Mouse (Mus musculus) hindbrain, embryonic 16.5 days (tissue): ENCODE measurements at regions not wholly inside any gene's neighbourhood (a gene's known extent, or its start where the extent isn't known, plus 50 kb on each side); places are given as distances from the start of the nearest gene placed in this dataset.

Experiments
- ATAC-seq: fragments of 200-750 bp; cut with Nextera tagmentation; 2 replicates; pipeline ENCODE4 v1.8.0; 2017; ENCODE audit warnings: moderate TSS enrichment, moderate library complexity
- H3K27ac ChIP-seq: fragments of 300-500 bp; sonication (generic); 2 replicates; pipeline ENCODE4 v1.5.1; 2014; ENCODE audit warnings: low read depth, mild to moderate bottlenecking, control low read depth, low read length, moderate library complexity
- H3K27me3 ChIP-seq: fragments of 300-500 bp; sonication (generic); replicated peaks from 2 replicates; pipeline ENCODE4 v1.6.1; 2014; ENCODE audit warnings: low read length; ENCODE audit not compliant: control insufficient read depth, insufficient read depth
- H3K36me3 ChIP-seq: fragments of 300-500 bp; sonication (generic); 2 replicates; pipeline ENCODE4 v1.6.1; 2014; ENCODE audit warnings: mild to moderate bottlenecking, low read length, moderate library complexity, mixed read lengths; ENCODE audit not compliant: control insufficient read depth, insufficient read depth
- H3K4me1 ChIP-seq: fragments of 300-500 bp; sonication (generic); 2 replicates; pipeline ENCODE4 v1.6.1; 2014; ENCODE audit warnings: low read depth, low read length; ENCODE audit not compliant: control insufficient read depth, insufficient read depth
- H3K4me2 ChIP-seq: fragments of 300-500 bp; sonication (generic); 2 replicates; pipeline ENCODE4 v1.6.1; 2014; ENCODE audit warnings: mild to moderate bottlenecking, low read length, control low read depth, moderate library complexity
- H3K4me3 ChIP-seq: fragments of 300-500 bp; sonication (generic); 2 replicates; pipeline ENCODE4 v1.5.1; 2014; ENCODE audit warnings: mild to moderate bottlenecking, low read length, control low read depth, moderate library complexity
- H3K9ac ChIP-seq: fragments of 300-500 bp; sonication (generic); 2 replicates; pipeline ENCODE4 v1.6.1; 2014; ENCODE audit warnings: low read depth, mild to moderate bottlenecking, control low read depth, low read length, moderate library complexity
- H3K9me3 ChIP-seq: fragments of 300-500 bp; sonication (generic); 2 replicates; pipeline ENCODE4 v1.6.1; 2014; ENCODE audit warnings: mild to moderate bottlenecking, low read length, moderate library complexity; ENCODE audit not compliant: control insufficient read depth
- WGBS: fragments of 180-500 bp; shearing (Covaris S2); extraction: QIAGEN DNeasy Blood & Tissue Kit; methylation state at CpG from one replicate; pipeline ENCODE4 v1.1.7; 2014; 5-methylcytosine and 5-hydroxymethylcytosine counted together

DNA sequence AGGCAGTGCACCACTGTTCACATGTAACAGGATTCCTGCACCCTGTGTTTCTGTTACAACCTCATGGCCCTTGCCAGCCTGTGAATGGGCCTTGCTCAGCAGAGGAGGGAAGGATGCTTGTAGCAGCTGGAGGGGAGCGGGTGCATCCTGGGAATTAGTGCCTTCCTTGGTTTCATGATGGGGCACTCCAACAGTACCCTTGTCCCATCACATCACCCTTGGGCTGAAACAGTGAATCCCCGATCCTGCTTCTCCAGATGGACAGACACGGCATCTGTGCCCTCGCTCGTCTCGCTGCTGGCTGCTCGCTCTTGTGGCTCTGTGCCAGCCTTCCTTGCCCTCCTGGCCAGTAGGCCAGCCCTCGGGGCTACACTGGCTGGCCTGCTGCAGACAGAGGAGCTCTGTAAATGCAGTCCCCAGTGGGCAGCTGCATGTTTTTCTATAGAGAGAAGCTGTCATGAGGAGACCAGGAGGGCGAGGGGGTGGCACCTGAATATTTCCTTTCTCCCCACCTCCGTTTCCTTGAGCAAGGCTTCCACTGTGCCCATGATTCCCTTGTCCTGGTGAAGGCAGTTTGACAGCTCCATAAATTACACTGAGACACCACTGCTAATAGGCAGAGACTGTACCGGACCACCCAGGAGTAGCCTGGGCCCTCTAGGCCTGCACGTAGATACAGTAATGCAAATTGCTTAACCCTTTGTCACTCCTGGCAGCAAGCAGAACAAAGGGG is 104.6 kb upstream of the Tut7 start:
- peak; percentile 67 for ATAC-seq
- Histone ChIP-seq H3K9me3 (no peaks in the 10 kb centered on the region), H3K36me3 (no peaks in the 10 kb centered on the region), H3K27me3 (no peaks in the 10 kb centered on the region), H3K4me1 (peaks cover 7% of the 10 kb centered on the region), H3K4me3 (no peak overlapping the region), H3K4me2 (no peak overlapping the region), H3K27ac (peak overlapping the region; percentile 11; the same call in 1 of the 2 replicates), H3K9ac (no peak overlapping the region)
- 25% methylated on average over 12 of the region's 12 CpGs for WGBS

DNA sequence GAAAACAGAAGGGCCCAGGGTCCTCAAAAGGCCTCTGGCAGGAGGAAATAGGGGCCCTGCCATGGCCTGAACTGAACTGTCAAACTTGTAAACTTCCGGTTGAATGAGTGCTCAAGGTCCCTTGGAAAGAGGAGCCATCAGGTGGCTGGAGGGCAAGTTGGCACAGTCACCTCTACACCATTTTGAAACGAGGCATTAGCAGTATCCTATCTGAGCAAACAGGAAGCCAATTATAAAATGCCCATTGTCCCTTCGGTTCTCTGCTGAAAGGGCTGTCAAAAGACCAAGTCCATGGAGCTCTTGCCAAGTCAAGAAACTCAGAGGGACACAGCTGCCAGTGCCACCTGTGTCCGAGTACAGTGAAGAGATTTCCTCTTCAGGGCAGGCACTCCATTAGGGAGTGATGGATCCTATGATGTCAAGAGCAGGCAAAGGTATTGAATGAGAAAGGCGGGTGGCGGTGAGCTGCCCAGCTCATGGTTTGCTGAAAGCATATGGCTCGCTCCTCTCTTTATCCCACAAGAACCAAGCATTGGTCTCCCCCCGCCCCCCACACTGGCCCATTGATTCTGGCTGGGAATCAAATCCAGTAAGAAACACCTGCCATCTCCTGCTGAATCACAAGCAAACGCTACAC is 103.0 kb upstream of the Tut7 start:
- Histone ChIP-seq H3K4me1 (peaks cover 7% of the 10 kb centered on the region), H3K4me3 (no peak overlapping the region), H3K4me2 (no peak overlapping the region), H3K36me3 (no peaks in the 10 kb centered on the region), H3K27me3 (no peaks in the 10 kb centered on the region), H3K9me3 (no peaks in the 10 kb centered on the region), H3K27ac (peak overlapping the region; percentile 52), H3K9ac (no peak overlapping the region)
- peak; percentile 85 for ATAC-seq
- 47% methylated on average over 9 of the region's 9 CpGs for WGBS

DNA sequence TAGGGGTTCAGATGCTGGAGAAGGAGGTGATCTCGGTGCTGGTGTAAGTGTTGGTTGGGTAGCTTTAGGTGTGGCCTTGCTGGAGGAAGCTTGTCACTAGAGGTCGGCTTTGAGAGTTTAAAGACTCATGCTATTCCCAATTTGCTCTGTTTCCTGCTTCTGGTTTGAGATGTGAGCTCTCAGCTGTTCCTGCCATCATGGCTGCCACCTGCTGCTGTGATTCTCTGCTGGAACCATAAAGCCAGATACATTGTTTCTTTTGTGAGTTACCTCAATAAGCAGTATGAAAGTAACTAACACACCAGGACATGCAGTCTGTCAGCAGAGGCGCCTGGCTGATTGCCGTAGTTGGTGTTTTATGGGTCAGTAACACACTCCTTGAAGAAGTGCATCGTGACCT is 94.2 kb upstream of the Tut7 start:
- ATAC-seq, result no peak

DNA sequence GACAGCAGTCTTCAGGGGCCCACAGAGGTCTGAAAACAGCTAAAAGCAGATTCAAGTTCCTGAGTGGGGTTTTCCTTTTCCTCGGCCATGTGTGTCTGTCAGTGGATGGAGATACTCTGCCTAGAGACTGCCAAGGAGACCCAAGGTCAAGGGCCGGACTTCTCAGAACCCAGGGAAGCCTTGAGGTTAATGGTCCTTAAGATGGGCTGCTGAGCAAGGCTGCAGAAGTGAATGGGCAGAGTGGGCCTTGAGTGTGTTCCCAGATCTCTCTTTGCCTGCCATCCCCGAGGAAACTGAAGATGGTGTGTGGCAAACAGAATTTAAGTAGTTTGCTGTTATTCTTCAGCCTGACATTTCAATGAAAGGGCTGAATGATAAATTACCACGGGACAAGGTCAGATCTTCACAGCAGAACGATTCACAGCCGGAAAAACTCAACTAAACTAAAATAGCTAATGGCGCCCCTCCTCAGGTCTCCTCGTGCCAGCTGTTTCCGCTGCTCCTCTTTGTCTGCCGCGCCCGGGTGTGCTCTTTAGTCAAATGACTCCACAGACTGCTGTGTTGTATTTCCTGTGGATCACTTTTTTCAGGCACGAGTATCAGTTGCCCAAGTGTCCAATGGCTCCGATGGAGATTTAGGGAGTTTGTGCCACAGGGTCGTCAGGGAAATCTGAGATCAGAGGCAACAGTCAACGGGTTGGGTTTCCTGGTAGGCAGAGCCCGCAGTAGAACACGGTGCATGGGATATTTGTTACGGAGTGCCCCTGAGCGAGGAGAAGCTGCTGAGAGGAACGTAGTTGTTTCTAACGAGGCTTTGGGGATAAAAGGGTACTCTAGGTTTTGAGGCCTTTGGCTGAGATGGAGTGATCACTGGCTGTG is 93.5 kb upstream of the Tut7 start:
- 60% methylated on average over 22 of the region's 22 CpGs for WGBS
- Histone ChIP-seq H3K27me3 (no peaks in the 10 kb centered on the region), H3K27ac (no peak overlapping the region), H3K9me3 (no peaks in the 10 kb centered on the region), H3K4me1 (no peaks in the 10 kb centered on the region), H3K4me2 (no peak overlapping the region), H3K36me3 (no peaks in the 10 kb centered on the region), H3K9ac (no peak overlapping the region), H3K4me3 (no peak overlapping the region)
- 0 out of 2 replicates have a peak, but pooled peaks have one; percentile 50 for ATAC-seq

More for the DNA sequence above, 94.2 kb upstream of the Tut7 start:
- no peak overlapping the region for H3K9ac ChIP-seq
- no peaks in the 10 kb centered on the region for H3K9me3 ChIP-seq
- no peak overlapping the region for H3K27ac ChIP-seq
- no peaks in the 10 kb centered on the region for H3K4me1 ChIP-seq
- no peak overlapping the region for H3K4me2 ChIP-seq
- no peak overlapping the region for H3K4me3 ChIP-seq
- no peaks in the 10 kb centered on the region for H3K36me3 ChIP-seq
- no peaks in the 10 kb centered on the region for H3K27me3 ChIP-seq
- 93% methylated on average over 5 of the region's 5 CpGs for WGBS

DNA sequence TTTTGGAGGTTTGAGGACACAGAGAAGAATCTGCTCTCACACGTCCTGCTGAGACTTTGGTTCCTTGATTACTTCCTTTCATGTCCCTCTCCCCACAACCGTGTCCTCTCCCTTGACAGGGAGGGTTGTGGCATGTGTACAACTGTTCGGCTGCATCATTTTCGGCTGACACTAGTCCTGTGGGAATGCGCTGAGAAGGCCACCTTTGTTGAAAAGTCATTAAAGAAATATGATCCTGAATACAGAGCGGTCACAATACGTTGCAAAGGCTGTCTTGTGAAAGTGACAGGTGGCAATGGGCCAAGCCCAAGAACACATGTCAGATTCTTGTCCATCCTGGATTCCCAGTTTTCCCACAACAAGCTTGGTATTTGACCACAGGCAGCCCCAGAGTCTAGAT is 92.8 kb upstream of the Tut7 start:
- no peak overlapping the region for H3K4me2 ChIP-seq
- WGBS, result 73% methylated on average over 7 of the region's 7 CpGs
- H3K36me3 ChIP-seq, result no peaks in the 10 kb centered on the region
- H3K9ac ChIP-seq, result no peak overlapping the region
- ATAC-seq, result no peak
- no peak overlapping the region for H3K4me3 ChIP-seq
- no peaks in the 10 kb centered on the region for H3K27me3 ChIP-seq
- H3K27ac ChIP-seq, result no peak overlapping the region
- H3K4me1 ChIP-seq, result peaks cover under 1% of the 10 kb centered on the region; the same call in 1 of the 2 replicates
- no peaks in the 10 kb centered on the region for H3K9me3 ChIP-seq

DNA sequence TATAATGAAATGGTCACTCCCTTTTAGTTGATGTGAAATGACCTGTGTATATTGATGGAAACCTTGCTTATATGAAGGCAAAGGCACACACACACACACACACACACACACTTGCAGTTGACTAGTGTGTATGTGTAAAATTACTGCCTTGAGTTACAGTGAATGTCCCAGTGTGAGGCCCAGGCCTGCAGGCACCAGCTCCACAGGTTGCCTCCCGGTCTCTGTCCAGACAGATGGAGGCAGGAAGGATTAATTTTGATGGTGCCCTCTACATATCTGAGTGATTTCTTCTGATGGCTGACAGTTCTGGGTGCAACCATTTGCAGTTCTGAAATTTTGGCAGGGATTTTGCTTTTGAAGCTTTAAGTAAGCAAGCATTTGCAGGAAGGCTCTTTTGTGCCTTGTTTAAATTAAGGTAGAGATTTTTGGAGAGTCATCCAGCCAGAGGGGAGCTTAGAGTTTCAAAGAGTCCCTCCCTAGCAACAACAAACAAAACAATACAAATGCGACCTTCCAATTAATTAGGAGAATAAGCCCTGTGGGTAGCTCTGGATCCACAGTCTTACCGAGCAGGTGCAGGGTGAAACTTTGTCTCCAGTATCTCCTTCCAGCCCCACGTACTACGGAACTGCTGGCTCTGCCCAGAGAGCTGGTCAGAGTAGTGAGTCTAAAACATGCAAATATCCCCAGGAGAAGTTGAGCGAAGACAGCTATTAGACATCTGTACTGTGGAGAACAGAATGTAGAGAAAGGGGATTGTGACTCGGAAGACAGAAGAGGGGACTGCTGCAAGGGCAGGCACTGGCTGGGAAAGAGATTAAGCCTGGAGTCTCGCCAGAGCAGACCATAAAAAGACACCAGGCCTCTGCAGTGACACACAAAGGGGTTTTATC is 87.5 kb upstream of the Tut7 start:
- Histone ChIP-seq H3K27ac (no peak overlapping the region), H3K9ac (no peak overlapping the region), H3K27me3 (no peaks in the 10 kb centered on the region), H3K4me3 (no peak overlapping the region), H3K4me1 (peaks cover 6% of the 10 kb centered on the region), H3K36me3 (no peaks in the 10 kb centered on the region), H3K4me2 (no peak overlapping the region), H3K9me3 (no peaks in the 10 kb centered on the region)
- peak; percentile 61; the same call in 1 of the 2 replicates for ATAC-seq
- 17% methylated on average over 8 of the region's 8 CpGs for WGBS

DNA sequence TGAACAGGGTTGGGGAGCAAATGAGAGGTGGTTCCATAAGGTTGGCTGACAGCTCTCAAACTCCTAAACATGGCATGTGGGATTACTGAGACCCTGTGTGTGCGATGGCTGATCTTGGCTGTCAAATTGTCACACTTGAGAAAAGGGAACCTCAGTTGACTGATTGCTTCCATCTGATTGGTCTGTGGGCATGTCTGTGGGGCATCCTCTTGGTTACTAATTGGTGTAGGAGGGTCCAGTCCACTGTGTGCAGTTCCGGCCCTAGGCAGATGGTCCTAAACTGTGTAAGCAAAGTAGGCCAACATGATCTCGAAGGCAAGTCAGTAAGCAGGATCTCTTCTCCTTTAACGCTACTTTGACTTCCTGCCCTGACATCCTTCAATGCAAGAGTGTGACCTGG is 86.5 kb upstream of the Tut7 start:
- no peaks in the 10 kb centered on the region for H3K27me3 ChIP-seq
- no peak for ATAC-seq
- WGBS, result 80% methylated on average over 4 of the region's 4 CpGs
- no peaks in the 10 kb centered on the region for H3K9me3 ChIP-seq
- H3K4me1 ChIP-seq, result peaks cover 6% of the 10 kb centered on the region
- no peak overlapping the region for H3K4me3 ChIP-seq
- no peak overlapping the region for H3K27ac ChIP-seq
- no peaks in the 10 kb centered on the region for H3K36me3 ChIP-seq
- H3K4me2 ChIP-seq, result no peak overlapping the region
- H3K9ac ChIP-seq, result no peak overlapping the region

DNA sequence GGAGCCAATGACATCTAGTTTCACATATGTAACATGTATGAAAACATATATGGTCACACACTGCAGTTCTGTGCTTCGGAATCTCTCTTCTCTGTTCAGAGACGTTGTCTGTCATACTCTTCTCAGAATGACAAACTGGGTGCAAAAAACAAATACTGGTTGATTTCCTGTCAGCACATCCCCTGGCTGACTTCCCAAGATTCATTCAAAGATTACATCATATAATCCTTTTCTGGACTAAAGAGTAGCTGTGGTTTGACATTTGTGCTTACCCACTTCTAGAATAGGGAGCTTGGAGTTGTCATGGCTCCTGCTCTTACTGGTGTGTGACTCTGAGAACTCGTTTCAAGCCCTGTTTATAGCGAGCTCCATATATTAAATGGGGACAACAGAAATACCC is 85.8 kb upstream of the Tut7 start:
- Histone ChIP-seq H3K4me3 (no peak overlapping the region), H3K4me1 (peaks cover 6% of the 10 kb centered on the region), H3K9ac (no peak overlapping the region), H3K9me3 (no peaks in the 10 kb centered on the region), H3K4me2 (no peak overlapping the region), H3K27ac (no peak overlapping the region), H3K27me3 (no peaks in the 10 kb centered on the region), H3K36me3 (no peaks in the 10 kb centered on the region)
- WGBS, result 93% methylated on average over 4 of the region's 4 CpGs
- no peak for ATAC-seq
